Comparison of ENCODE assay signal across 8 mouse cellular contexts in genomic region chr9:44904964-44905363, GRCm38 (mm10). TPM values are rescaled to one million over a fixed set of nuclear protein-coding genes. Genes with fewer than 3 reads are reported as not detected.
DNase-seq lines count a peak whose midpoint lies in the region; ATAC-seq and TF ChIP-seq lines count a peak whose summit lies in the region.

No protein-coding gene starts in this region.

- no peaks in the 10 kb centered on the region for H3K9me3 ChIP-seq in midbrain, postnatal 0 days (ENCODE audit: low read length)
- H3K9me3 ChIP-seq in midbrain, embryonic 15.5 days, result no peaks in the 10 kb centered on the region
- H3K9me3 ChIP-seq in hindbrain, embryonic 13.5 days, result no peaks in the 10 kb centered on the region
- no peaks in the 10 kb centered on the region for H3K9me3 ChIP-seq in liver, embryonic 11.5 days (ENCODE audit: control insufficient read depth, low read length)

- TF ChIP-seq CTCF in midbrain, postnatal 0 days (IDR thresholded peaks at IDR 0.05), result no peak

- WGBS in midbrain, postnatal 0 days, result 62% methylated on average over 5 of the region's 5 CpGs
- 72% methylated on average over 5 of the region's 5 CpGs for WGBS in midbrain, embryonic 15.5 days
- 77% methylated on average over 5 of the region's 5 CpGs for WGBS in hindbrain, embryonic 13.5 days
- WGBS in liver, embryonic 11.5 days, result 67% methylated on average over 5 of the region's 5 CpGs

- no peaks in the 10 kb centered on the region for H3K27me3 ChIP-seq in midbrain, postnatal 0 days (ENCODE audit: insufficient read depth, low read length)
- no peaks in the 10 kb centered on the region for H3K27me3 ChIP-seq in midbrain, embryonic 15.5 days (replicated peaks)
- H3K27me3 ChIP-seq in hindbrain, embryonic 13.5 days, result no peaks in the 10 kb centered on the region
- no peaks in the 10 kb centered on the region for H3K27me3 ChIP-seq in liver, embryonic 11.5 days (replicated peaks; ENCODE audit: control insufficient read depth, insufficient read depth, low read length)

- no peaks in the 10 kb centered on the region for H3K4me1 ChIP-seq in midbrain, postnatal 0 days (ENCODE audit: insufficient read depth, low read length)
- no peaks in the 10 kb centered on the region for H3K4me1 ChIP-seq in midbrain, embryonic 15.5 days
- no peaks in the 10 kb centered on the region for H3K4me1 ChIP-seq in hindbrain, embryonic 13.5 days (replicated peaks)
- H3K4me1 ChIP-seq in liver, embryonic 11.5 days (replicated peaks; ENCODE audit: control insufficient read depth, insufficient read depth, low read length), result no peaks in the 10 kb centered on the region

- DNase-seq in midbrain, postnatal 0 days (ENCODE audit: low spot score), result peak; percentile 19
- DNase-seq in cerebellum, adult 9-10 months, result peak; percentile 89
- DNase-seq in heart, adult 18-20 months, result peak; percentile 71 to 83
- DNase-seq in layer of hippocampus, postnatal 25 days (ENCODE audit: extremely low spot score in 1 of 2, low spot score in 1 of 2), result peak; percentile 37 to 43
- peak; percentile 73 to 81 for DNase-seq in right cerebral cortex, postnatal 10 days (ENCODE audit: low spot score in 2 of 2)
- no peak for DNase-seq in liver, embryonic 11.5 days (ENCODE audit: low spot score)

- no peaks in the 10 kb centered on the region for H3K36me3 ChIP-seq in midbrain, postnatal 0 days (ENCODE audit: insufficient read depth, low read length)
- no peaks in the 10 kb centered on the region for H3K36me3 ChIP-seq in midbrain, embryonic 15.5 days (replicated peaks)
- no peaks in the 10 kb centered on the region for H3K36me3 ChIP-seq in hindbrain, embryonic 13.5 days
- no peaks in the 10 kb centered on the region for H3K36me3 ChIP-seq in liver, embryonic 11.5 days (ENCODE audit: control insufficient read depth, insufficient read depth, low read length)

- H3K27ac ChIP-seq in midbrain, postnatal 0 days (ENCODE audit: low read depth, low read length), result no peak overlapping the region
- no peak overlapping the region for H3K27ac ChIP-seq in midbrain, embryonic 15.5 days
- H3K27ac ChIP-seq in hindbrain, embryonic 13.5 days, result no peak overlapping the region
- H3K27ac ChIP-seq in liver, embryonic 11.5 days (ENCODE audit: low read depth, low read length), result no peak overlapping the region

- ATAC-seq in midbrain, postnatal 0 days (ENCODE audit: low FRiP score), result no peak
- ATAC-seq in midbrain, embryonic 15.5 days (replicated peaks), result no peak
- ATAC-seq in hindbrain, embryonic 13.5 days (ENCODE audit: low FRiP score), result no peak
- no peak for ATAC-seq in liver, embryonic 11.5 days (replicated peaks; ENCODE audit: low FRiP score)

- H3K4me2 ChIP-seq in midbrain, postnatal 0 days (ENCODE audit: low read depth, low read length, poor library complexity, severe bottlenecking), result no peak overlapping the region
- H3K4me2 ChIP-seq in midbrain, embryonic 15.5 days, result no peak overlapping the region
- H3K4me2 ChIP-seq in hindbrain, embryonic 13.5 days, result no peak overlapping the region
- H3K4me2 ChIP-seq in liver, embryonic 11.5 days, result no peak overlapping the region

- no peak overlapping the region for H3K4me3 ChIP-seq in midbrain, postnatal 0 days (ENCODE audit: low read depth, low read length)
- no peak overlapping the region for H3K4me3 ChIP-seq in midbrain, embryonic 15.5 days
- no peak overlapping the region for H3K4me3 ChIP-seq in hindbrain, embryonic 13.5 days
- no peak overlapping the region for H3K4me3 ChIP-seq in liver, embryonic 11.5 days (ENCODE audit: low read depth, low read length)

- no peak overlapping the region for H3K9ac ChIP-seq in midbrain, postnatal 0 days (replicated peaks; ENCODE audit: low read length, poor library complexity, severe bottlenecking)
- no peak overlapping the region for H3K9ac ChIP-seq in midbrain, embryonic 15.5 days
- H3K9ac ChIP-seq in hindbrain, embryonic 13.5 days, result no peak overlapping the region
- no peak overlapping the region for H3K9ac ChIP-seq in liver, embryonic 11.5 days (ENCODE audit: low read depth, low read length)

RNA-seq across cellular contexts. Expression of gene Atp5l, which starts 15.6 kb away (rescaled TPM):
- 204 and 253 TPM in 2 replicates for total RNA-seq in midbrain, postnatal 0 days (2014; rRNA removed)
- polyA plus RNA-seq in midbrain, postnatal 0 days (2015; fragmentation: Nextera tagmentation; extraction: Ambion mirVana), result 870 and 874 TPM in 2 replicates
- 670 and 687 TPM in 2 replicates for polyA plus RNA-seq in midbrain, embryonic 15.5 days (2015; fragmentation: Nextera tagmentation; extraction: Ambion mirVana)
- 1,000 to 10,000 TPM; 1,708 to 2,082 TPM for total RNA-seq in heart, adult 18-20 months (2021)
- total RNA-seq in layer of hippocampus, postnatal 25 days (2021), result 100 to 1,000 TPM; 300 to 376 TPM
- 795 and 863 TPM in 2 replicates for polyA plus RNA-seq in hindbrain, embryonic 13.5 days (2015; fragmentation: Nextera tagmentation; extraction: Ambion mirVana)
- polyA plus RNA-seq in liver, embryonic 11.5 days (2014; fragmentation: Nextera tagmentation; extraction: Ambion mirVana), result 671 and 713 TPM in 2 replicates

RNA-seq across cellular contexts. Expression of gene Kmt2a, which starts 23.9 kb away (rescaled TPM):
- total RNA-seq in midbrain, postnatal 0 days (2014; rRNA removed), result 27.8 and 28.0 TPM in 2 replicates
- polyA plus RNA-seq in midbrain, postnatal 0 days (2015; fragmentation: Nextera tagmentation; extraction: Ambion mirVana), result 14.0 and 20.0 TPM in 2 replicates
- 23.5 and 25.6 TPM in 2 replicates for polyA plus RNA-seq in midbrain, embryonic 15.5 days (2015; fragmentation: Nextera tagmentation; extraction: Ambion mirVana)
- 10 to 100 TPM; 24.9 to 28.1 TPM for total RNA-seq in heart, adult 18-20 months (2021)
- 10 to 100 TPM; 46.7 to 64.4 TPM for total RNA-seq in layer of hippocampus, postnatal 25 days (2021)
- polyA plus RNA-seq in hindbrain, embryonic 13.5 days (2015; fragmentation: Nextera tagmentation; extraction: Ambion mirVana), result 15.8 and 20.6 TPM in 2 replicates
- polyA plus RNA-seq in liver, embryonic 11.5 days (2014; fragmentation: Nextera tagmentation; extraction: Ambion mirVana), result 6.8 and 9.7 TPM in 2 replicates
